Mouse (Mus musculus) adrenal gland, postnatal 36 days (tissue): ENCODE data around the gene Nms. TPM values are rescaled to one million over a fixed set of nuclear protein-coding genes. Genes with fewer than 3 reads are reported as not detected.

Experiments
- total RNA-seq, 2 experiments: library from RNA; stranded (reverse); gene quantifications; 2 replicates each; pipeline ENCODE4 v1.2.3; 2021

Nms gene
- total RNA-seq, 2 experiments from 2014 or later, result not detected

Other genes starting within 250 kb of the Nms start
- 1 to 10 TPM; 4.7 to 5.1 TPM for gene Lonrf2, start 102.4 kb upstream of the Nms start, total RNA-seq
- gene Chst10, start 41.0 kb upstream of the Nms start, total RNA-seq, result 1 to 10 TPM; 1.3 to 1.5 TPM
- 100 to 1,000 TPM in 1 of 2 experiments, 10 to 100 TPM in 1; 97.9 to 103 TPM for gene Pdcl3, start 46.5 kb downstream of the Nms start, total RNA-seq